Mouse (Mus musculus): ENCODE data around the gene Inpp5e. TPM values are rescaled to one million over a fixed set of nuclear protein-coding genes. Genes with fewer than 3 reads are reported as not detected.

Inpp5e gene
- polyA plus RNA-seq, 1 experiment, result 67.3 TPM

- TF ChIP-seq CTCF (IDR thresholded peaks at IDR 0.05; ENCODE audit: control insufficient read depth, insufficient read depth, insufficient replicate concordance, low read depth, low read length) (no peak), POLR2A (IDR thresholded peaks at IDR 0.05; ENCODE audit: control insufficient read depth, low read depth, low read length) (no peak)
- Histone ChIP-seq H3K4me1 (ENCODE audit: control insufficient read depth, insufficient read depth, low read length) (no peaks in the 10 kb centered on the region; the same call in none of the 2 replicates), H3K27ac (ENCODE audit: control insufficient read depth, insufficient read depth, low read depth, low read length) (no peak overlapping the region), H3K4me3 (ENCODE audit: control insufficient read depth, low read depth, low read length) (no peak overlapping the region), H3K36me3 (ENCODE audit: control insufficient read depth, insufficient read depth, low read length) (peaks cover 10% of the 10 kb centered on the region), H3K27me3 (ENCODE audit: control insufficient read depth, insufficient read depth, low read length) (no peaks in the 10 kb centered on the region)
These were observed 29.4 kb upstream of the Inpp5e start for GRCm38 (mm10) chr2:26438373-26438772.

- no peaks in the 10 kb centered on the region for H3K27me3 ChIP-seq (ENCODE audit: control insufficient read depth, insufficient read depth, low read length)
- H3K4me3 ChIP-seq (ENCODE audit: control insufficient read depth, low read depth, low read length), result no peak overlapping the region
- no peaks in the 10 kb centered on the region; the same call in none of the 2 replicates for H3K4me1 ChIP-seq (ENCODE audit: control insufficient read depth, insufficient read depth, low read length)
- peaks cover 12% of the 10 kb centered on the region for H3K36me3 ChIP-seq (ENCODE audit: control insufficient read depth, insufficient read depth, low read length)
- TF ChIP-seq POLR2A (IDR thresholded peaks at IDR 0.05; ENCODE audit: control insufficient read depth, low read depth, low read length) (no peak), CTCF (IDR thresholded peaks at IDR 0.05; ENCODE audit: control insufficient read depth, insufficient read depth, insufficient replicate concordance, low read depth, low read length) (no peak)
- H3K27ac ChIP-seq (ENCODE audit: control insufficient read depth, insufficient read depth, low read depth, low read length), result no peak overlapping the region
These were observed 28.2 kb upstream of the Inpp5e start for GRCm38 (mm10) chr2:26437221-26437620.

GRCm38 (mm10) chr2:26434791-26435572, 26.0 kb upstream of the Inpp5e start:
- Histone ChIP-seq H3K4me1 (ENCODE audit: control insufficient read depth, insufficient read depth, low read length) (no peaks in the 10 kb centered on the region), H3K27ac (ENCODE audit: control insufficient read depth, insufficient read depth, low read depth, low read length) (no peak overlapping the region), H3K4me3 (ENCODE audit: control insufficient read depth, low read depth, low read length) (no peak overlapping the region), H3K36me3 (ENCODE audit: control insufficient read depth, insufficient read depth, low read length) (peaks cover 16% of the 10 kb centered on the region), H3K27me3 (ENCODE audit: control insufficient read depth, insufficient read depth, low read length) (no peaks in the 10 kb centered on the region)
- TF ChIP-seq CTCF (IDR thresholded peaks at IDR 0.05; ENCODE audit: control insufficient read depth, insufficient read depth, insufficient replicate concordance, low read depth, low read length) (no peak), POLR2A (IDR thresholded peaks at IDR 0.05; ENCODE audit: control insufficient read depth, low read depth, low read length) (no peak)

- peaks cover 20% of the 10 kb centered on the region for H3K36me3 ChIP-seq (ENCODE audit: control insufficient read depth, insufficient read depth, low read length)
- no peaks in the 10 kb centered on the region for H3K27me3 ChIP-seq (ENCODE audit: control insufficient read depth, insufficient read depth, low read length)
- H3K4me1 ChIP-seq (ENCODE audit: control insufficient read depth, insufficient read depth, low read length), result no peaks in the 10 kb centered on the region
- H3K4me3 ChIP-seq (ENCODE audit: control insufficient read depth, low read depth, low read length), result no peak overlapping the region
- H3K27ac ChIP-seq (ENCODE audit: control insufficient read depth, insufficient read depth, low read depth, low read length), result no peak overlapping the region
- no peak for TF ChIP-seq CTCF (IDR thresholded peaks at IDR 0.05; ENCODE audit: control insufficient read depth, insufficient read depth, insufficient replicate concordance, low read depth, low read length)
- TF ChIP-seq POLR2A (IDR thresholded peaks at IDR 0.05; ENCODE audit: control insufficient read depth, low read depth, low read length), result no peak
These were observed 20.8 kb upstream of the Inpp5e start for GRCm38 (mm10) chr2:26429851-26430250.

GRCm38 (mm10) chr2:26424541-26424940, 15.5 kb upstream of the Inpp5e start:
- no peak overlapping the region for H3K27ac ChIP-seq (ENCODE audit: control insufficient read depth, insufficient read depth, low read depth, low read length)
- H3K4me3 ChIP-seq (ENCODE audit: control insufficient read depth, low read depth, low read length), result no peak overlapping the region
- H3K27me3 ChIP-seq (ENCODE audit: control insufficient read depth, insufficient read depth, low read length), result no peaks in the 10 kb centered on the region
- H3K36me3 ChIP-seq (ENCODE audit: control insufficient read depth, insufficient read depth, low read length), result peaks cover 17% of the 10 kb centered on the region
- TF ChIP-seq POLR2A (IDR thresholded peaks at IDR 0.05; ENCODE audit: control insufficient read depth, low read depth, low read length) (no peak), CTCF (IDR thresholded peaks at IDR 0.05; ENCODE audit: control insufficient read depth, insufficient read depth, insufficient replicate concordance, low read depth, low read length) (no peak)
- H3K4me1 ChIP-seq (ENCODE audit: control insufficient read depth, insufficient read depth, low read length), result no peaks in the 10 kb centered on the region

- Histone ChIP-seq H3K27me3 (ENCODE audit: control insufficient read depth, insufficient read depth, low read length) (no peaks in the 10 kb centered on the region), H3K4me3 (ENCODE audit: control insufficient read depth, low read depth, low read length) (no peak overlapping the region), H3K36me3 (ENCODE audit: control insufficient read depth, insufficient read depth, low read length) (peaks cover 13% of the 10 kb centered on the region), H3K4me1 (ENCODE audit: control insufficient read depth, insufficient read depth, low read length) (no peaks in the 10 kb centered on the region), H3K27ac (ENCODE audit: control insufficient read depth, insufficient read depth, low read depth, low read length) (no peak overlapping the region)
- TF ChIP-seq POLR2A (IDR thresholded peaks at IDR 0.05; ENCODE audit: control insufficient read depth, low read depth, low read length), result no peak
- TF ChIP-seq CTCF (IDR thresholded peaks at IDR 0.05; ENCODE audit: control insufficient read depth, insufficient read depth, insufficient replicate concordance, low read depth, low read length), result no peak
These were observed 14.1 kb upstream of the Inpp5e start for GRCm38 (mm10) chr2:26423086-26423485.

- TF ChIP-seq CTCF (IDR thresholded peaks at IDR 0.05; ENCODE audit: control insufficient read depth, insufficient read depth, insufficient replicate concordance, low read depth, low read length) (no peak), POLR2A (IDR thresholded peaks at IDR 0.05; ENCODE audit: control insufficient read depth, low read depth, low read length) (no peak)
- H3K27ac ChIP-seq (ENCODE audit: control insufficient read depth, insufficient read depth, low read depth, low read length), result no peak overlapping the region
- H3K4me3 ChIP-seq (ENCODE audit: control insufficient read depth, low read depth, low read length), result no peak overlapping the region
- H3K27me3 ChIP-seq (ENCODE audit: control insufficient read depth, insufficient read depth, low read length), result no peaks in the 10 kb centered on the region
- peaks cover 11% of the 10 kb centered on the region for H3K36me3 ChIP-seq (ENCODE audit: control insufficient read depth, insufficient read depth, low read length)
- H3K4me1 ChIP-seq (ENCODE audit: control insufficient read depth, insufficient read depth, low read length), result no peaks in the 10 kb centered on the region
These were observed 13.0 kb upstream of the Inpp5e start for GRCm38 (mm10) chr2:26421969-26422368.
